Mouse (Mus musculus): ENCODE results near the gene Adrb1.
A peak's percentile ranks its signal among the peaks of the same experiment; 100 is the strongest.
"Not testable (repeated sequence)": the region's sequence is repeated elsewhere in the genome, so short reads cannot be mapped to it uniquely, and the experiment has no call there.

Gene Adrb1

GRCm38 (mm10) chr19:56750709-56751108 is 28.7 kb downstream of the Adrb1 start:
- DNase-seq = no peak

GRCm38 (mm10) chr19:56754456-56754855 is 32.5 kb downstream of the Adrb1 start:
- DNase-seq = not testable (repeated sequence)

DNA sequence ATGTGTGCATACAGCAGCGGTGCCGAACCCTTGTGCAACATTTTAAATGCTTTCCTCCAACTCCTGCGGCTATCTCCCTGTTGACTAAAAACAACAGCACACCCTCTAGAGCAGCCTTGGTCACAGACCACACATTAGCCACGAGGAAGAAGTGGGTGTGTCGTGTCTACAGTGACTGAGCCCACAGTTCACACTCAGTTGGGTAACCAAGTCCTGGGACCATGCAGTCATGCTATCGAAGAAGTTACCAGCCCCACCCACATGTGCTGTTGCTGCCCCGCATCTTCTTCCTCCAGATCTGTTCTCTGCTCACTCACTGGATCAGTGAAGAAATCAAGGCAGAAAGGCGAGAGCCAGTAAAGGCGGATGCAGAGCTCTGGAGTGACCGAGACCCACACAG is 34.4 kb downstream of the Adrb1 start:
- no peak for DNase-seq

DNA sequence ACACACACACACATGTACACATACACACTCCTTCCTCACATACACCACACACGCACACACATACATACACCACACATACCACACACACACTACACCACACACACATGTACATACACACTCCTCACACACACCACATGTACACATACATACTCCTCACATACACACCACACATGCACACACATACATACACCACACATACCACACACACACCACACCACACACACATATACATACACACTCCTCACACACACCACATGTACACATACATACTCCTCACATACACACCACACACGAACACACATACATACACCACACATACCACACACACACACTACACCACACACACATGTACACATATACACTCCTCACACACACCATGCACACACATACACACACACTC is 36.3 kb downstream of the Adrb1 start:
- no peak for DNase-seq

DNA sequence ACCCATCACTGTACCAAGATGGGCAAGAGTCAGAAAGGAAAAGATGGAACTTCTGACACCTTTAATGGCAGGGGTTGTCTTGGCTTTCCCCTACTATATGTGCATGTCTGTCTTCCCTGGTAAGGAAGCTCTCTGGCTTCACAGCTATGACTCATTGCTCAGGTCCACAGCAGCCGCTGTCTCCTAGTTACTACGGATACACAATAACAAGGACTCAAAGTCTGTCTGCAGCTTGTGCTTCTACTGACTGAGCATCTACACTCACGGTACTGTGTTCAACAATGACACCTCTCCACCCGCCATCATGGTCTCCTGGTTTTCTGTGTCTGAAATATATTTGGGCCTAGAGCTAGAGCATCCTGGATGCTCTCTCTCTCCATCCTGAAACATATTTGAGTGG is 37.7 kb downstream of the Adrb1 start:
- no peak for DNase-seq

DNA sequence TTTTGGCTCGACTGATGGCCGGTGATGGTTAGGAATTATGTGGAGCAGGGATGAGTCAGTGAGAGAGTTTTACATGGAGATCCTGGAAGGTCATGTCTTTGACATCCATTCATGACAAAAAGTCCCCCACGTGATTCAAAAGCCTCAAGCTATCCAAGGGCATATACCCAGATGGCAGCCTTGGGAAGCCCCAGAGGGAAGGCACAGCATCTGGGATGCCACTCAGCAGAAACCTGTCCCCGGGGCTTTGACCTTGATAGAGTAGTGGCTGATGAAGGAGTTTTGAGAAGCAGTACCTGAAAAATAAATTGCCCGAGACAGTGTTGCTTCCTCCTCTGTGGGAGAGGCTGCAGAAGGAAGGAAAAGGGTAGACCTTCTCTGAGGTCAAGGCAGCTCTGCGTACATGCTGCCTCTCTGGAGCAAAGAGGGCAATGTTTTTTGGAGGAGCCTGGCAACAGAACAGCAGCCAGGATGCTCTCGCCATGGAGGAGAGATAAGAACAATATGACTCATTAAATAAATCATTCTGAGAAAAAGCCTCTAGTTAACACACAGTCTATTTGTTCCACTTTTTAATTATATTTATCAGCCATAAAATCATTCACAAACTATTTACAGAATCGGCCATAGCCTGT is 38.4 kb downstream of the Adrb1 start:
- DNase-seq = no peak

GRCm38 (mm10) chr19:56761096-56761495 is 39.1 kb downstream of the Adrb1 start:
- DNase-seq = no peak

DNA sequence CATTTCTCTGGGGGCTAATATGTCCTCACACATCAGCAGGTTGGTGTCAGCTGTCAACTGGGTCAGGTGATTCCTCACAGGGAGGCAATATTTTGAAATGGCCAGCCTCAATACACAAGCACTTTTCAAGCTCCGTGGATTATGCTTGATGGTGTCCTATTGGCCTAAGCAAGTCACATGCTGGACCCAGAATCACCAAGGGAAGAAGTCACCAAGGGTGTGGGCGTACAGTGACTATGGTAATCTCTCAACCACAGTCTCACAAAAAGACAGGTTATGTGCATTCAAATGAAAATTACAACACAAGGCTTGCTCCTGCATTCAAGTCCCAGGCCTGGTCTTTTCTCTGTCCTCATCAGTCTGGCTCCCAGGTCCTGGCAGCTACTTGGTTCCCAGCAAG is 39.7 kb downstream of the Adrb1 start:
- DNase-seq = no peak

DNA sequence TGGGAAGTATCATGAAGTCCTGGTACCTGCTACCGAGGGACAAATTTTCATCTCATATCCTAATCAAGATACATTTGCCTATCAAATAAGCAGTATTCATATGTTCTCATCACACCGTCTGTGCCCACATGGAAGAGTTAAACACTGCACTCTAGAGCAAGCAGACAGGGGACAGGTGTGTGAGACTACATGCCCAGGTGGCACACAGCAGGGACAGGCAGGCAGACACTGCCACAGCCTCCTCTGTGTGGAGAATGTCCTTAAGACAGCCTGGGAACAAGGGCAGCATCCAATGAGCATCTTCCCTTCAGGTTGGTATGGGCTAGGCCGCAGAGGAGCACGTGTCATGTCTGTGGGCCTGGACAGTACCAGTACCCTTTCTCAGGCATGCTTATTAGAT is 40.7 kb downstream of the Adrb1 start:
- no peak for DNase-seq

DNA sequence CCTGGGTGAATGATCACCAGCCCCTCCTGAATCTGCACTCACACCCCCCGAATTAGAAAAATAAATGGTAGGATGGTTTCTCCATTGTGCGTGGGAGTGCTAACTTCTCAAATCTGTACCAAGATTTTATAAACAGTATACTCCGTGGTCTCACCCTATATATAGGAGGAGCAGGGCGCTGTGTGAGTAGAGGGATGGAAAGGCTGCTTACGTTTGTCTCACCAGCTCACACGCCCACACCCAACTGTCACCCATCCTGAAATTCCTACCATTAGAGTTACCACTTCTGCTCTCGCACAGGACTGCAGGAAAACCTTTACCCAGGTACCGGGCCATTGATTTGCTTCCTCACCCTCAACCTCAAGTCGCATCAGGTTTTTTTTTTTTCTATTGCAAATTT is 47.0 kb downstream of the Adrb1 start:
- no peak for DNase-seq

DNA sequence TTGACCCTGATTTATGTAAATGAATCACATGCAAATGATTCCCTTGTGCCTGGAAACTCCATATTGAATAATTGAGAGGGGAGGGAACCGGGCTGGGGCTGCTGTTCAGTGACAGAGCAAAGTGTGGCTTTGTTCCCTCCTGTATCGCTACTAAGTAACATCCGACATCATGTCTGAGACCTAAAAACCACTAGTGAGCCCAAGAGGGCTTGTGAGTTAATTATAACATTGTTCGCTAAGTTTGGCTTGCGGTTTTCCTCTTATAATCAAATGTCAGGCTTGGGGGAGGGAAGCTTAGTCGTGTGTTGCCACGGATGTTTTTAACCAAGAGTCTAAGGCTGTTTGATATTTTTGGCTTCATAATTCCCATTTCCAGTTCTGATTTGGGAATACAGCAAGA is 50.2 kb downstream of the Adrb1 start:
- DNase-seq = no peak

GRCm38 (mm10) chr19:56773393-56773971 is 51.5 kb downstream of the Adrb1 start:
- no peak for DNase-seq

DNA sequence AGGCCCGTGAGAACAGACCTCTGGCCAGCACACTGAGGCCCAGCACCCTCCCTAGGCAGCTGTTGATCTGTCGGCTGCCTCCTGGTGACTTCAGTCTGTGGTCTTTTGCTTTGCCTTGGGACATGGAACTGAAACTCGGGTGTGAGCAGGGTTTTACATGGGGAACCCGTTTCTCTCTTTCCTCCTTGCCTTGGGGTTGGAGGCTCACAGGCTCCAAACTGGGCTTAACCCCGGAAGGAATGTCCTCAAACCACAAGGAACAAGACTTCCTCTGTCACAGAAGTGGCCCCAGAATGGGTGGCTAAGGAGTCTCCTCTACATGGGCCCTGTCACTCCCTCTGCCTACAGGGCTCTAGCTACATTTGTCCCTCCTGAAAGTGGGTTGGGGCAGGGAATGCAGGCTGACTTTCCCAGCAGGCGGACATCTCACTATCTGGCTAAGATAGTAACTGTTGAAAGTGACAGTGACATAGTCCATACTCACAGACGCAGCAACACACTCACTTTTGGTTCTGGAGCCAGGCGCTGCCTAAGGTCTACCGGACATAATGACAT is 52.5 kb downstream of the Adrb1 start:
- no peak for DNase-seq

- peak; percentile 8 for DNase-seq
Measured at GRCm38 (mm10) chr19:56774971-56775892, 53.2 kb downstream of the Adrb1 start.

DNA sequence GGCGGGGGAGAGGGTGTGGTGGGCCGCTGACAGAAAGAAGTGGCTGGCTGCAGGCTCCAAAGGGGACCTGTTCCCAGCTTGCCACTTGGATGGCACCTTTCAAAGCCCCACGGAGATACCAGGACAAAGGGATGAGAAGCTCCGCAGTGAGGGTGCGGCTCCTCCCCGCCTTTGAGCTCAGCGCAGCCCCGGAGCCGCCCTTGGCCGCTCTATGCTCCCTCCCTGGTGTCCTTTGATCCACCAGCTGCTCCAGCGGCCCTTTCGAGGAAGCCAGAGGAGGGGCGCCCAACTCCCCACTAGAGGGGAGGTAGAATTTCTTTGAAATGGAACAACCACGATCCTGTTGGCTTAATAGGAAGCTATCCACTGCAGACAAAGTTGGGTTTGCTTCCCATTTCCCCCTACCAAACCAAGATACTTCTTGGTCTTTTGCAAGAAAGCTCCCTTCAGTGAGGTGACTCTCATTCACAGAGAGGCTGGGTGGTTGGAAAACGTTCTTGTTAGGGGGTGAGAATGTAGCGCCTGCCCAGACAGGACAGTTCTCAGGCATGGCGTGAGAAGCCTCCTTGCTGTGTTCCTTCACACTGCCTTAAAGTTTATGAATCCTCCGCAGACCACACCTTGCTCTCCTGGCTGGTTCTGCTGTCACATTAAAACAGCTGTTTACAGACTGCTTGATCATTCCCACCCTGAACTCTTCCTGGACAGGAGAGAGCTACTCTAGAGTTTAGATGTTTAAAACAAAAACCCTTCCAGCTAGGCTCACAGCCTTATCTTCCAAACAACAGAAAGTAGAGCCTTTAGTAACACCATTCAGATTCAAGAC is 54.1 kb downstream of the Adrb1 start:
- DNase-seq = peak; percentile 11

- peak; percentile 41 for DNase-seq
Measured at GRCm38 (mm10) chr19:56776719-56777382, 54.9 kb downstream of the Adrb1 start.

DNA sequence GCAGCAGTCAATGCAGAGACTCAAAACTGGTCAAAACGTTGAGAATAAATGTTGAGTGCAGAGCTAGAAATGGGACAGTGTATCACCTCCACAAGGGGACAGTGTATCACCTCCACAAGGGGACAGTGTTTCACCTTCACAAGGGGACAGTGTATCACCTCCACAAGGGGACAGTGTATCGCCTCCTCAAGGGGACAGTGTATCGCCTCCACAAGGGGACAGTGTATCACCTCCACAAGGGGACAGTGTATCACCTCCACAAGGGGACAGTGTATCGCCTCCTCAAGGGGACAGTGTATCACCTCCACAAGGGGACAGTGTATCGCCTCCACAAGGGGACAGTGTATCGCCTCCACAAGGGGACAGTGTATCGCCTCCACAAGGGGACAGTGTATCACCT is 56.5 kb downstream of the Adrb1 start:
- not testable (repeated sequence) for DNase-seq
